Mouse (Mus musculus) neutrophil, adult 83 days (primary cell): ENCODE results near the gene Aatf. TPM values are rescaled to one million over a fixed set of nuclear protein-coding genes. Genes with fewer than 3 reads are reported as not detected.

Experiments
- total RNA-seq, 2 experiments: library from RNA; stranded (reverse); gene quantifications; one replicate each; pipeline ENCODE4 v1.2.4; 2023

The Aatf gene
- total RNA-seq = 10 to 100 TPM; 14.4 to 16.1 TPM

DNA sequence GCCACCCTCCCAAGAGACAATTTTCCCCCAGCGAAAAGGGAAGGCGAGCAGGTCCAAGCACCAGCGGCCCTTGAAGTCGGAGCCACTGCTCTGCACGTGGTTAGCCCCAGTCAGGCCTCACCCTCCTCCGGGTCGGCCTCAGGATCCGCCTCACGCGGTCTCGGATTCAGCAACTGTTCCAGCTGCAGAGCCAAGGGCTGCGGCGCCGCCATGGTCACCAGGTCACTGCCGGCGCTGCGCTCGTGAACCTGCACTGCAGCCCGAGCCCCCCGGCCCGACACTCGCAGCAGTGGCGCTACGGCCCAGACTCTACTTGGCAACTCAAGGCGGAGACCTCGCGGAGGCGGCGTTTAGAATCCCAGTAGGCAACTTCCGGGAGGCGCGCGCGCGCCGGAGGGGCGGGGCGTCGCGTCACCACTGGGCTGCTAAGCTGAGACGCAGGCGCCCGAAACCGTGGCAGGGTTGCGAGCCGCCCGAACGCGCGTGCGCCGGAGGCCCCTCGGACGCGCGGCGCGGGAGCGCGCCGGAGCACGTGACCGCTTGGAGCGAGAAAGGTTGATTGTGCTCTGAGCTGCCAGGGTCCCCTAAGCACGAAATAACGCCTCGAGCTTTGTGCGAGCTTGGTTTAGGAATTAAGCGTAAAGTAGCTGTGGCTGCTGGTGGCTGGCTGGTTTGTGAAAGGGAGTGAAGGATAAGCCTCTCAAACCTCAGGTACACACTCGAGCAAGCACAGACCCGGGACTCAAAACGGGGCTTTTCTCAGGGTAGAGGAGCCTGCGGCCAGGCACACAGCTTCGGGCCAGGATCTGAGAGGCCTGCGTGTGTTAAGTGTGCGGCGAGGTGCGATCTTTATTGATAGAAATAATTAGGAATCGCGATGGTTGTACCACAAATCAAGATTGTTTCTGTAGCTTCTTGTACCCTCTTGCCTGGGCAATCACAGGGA, at the start of gene Aatf:
Gene Aatf, minus strand, starts transcription at position 352 of the 946 bp plus-strand sequence.

DNA sequence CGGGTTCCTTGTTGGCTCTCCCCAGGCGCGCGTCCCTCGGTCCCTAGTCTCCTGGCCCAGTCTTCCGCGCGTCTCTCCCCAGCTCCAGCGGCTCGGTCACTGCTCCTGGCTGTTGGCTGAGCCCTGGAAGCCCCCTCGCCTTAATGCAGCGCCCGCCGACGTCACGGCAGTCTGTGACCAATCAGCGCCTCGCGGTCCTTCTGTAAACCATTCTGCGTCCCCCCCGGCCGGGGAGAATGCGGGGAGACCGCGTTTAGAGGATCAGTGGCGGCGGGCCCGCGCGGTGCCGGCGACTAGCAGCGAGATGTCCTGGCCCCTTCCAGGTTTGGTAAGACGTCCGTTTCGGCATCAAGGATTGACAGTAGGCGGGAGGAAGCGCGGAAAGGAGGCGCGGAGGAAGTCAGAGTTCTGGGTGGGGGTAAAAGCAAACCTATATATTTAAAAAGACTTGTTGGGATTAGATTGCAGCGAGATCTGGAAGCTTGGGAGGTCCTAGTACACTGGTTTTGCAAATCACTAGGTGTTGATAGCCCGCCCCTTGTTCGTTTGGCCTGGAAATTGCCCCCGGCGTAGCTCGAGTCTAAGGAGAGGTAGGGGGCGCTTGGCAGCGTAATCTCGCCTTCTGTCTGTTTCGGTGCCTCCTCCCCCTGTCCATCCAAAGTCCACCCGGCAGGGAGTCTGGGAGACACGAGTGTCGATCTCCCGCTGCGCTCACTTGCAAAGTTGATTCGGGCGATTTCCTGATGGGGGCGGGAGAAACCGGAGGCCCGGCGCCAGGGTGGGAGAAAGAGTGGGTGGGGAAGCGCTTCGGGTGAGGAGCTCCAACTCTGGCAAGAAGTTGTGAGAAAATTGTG, 12.3 kb upstream of the Aatf start, which contains the start of gene Lhx1:
Gene Lhx1, minus strand, starts transcription at position 115 of the 854 bp plus-strand sequence.

Other genes starting within 250 kb of the Aatf start
- gene Lhx1, start 12.0 kb upstream of the Aatf start, total RNA-seq = 1 to 10 TPM; 7.1 to 7.4 TPM